Mouse (Mus musculus): ENCODE measurements around the gene Tmem107.

Gene Tmem107

GRCm38 (mm10) chr11:69070590-69071222 lies at the start of gene Tmem107:
TSS of gene Tmem107 (plus strand) at chr11:69070806.
- DNase-seq (ENCODE audit: low read depth), result peak; percentile 97

GRCm38 (mm10) chr11:69026562-69026961 lies 44.0 kb upstream of the Tmem107 start:
- DNase-seq (ENCODE audit: low read depth), result no peak

- DNase-seq (ENCODE audit: low read depth), result peak; percentile 41
These were observed 41.8 kb upstream of the Tmem107 start for GRCm38 (mm10) chr11:69028805-69029204.

- DNase-seq (ENCODE audit: low read depth), result no peak
These were observed 37.1 kb upstream of the Tmem107 start for GRCm38 (mm10) chr11:69033552-69033951.

GRCm38 (mm10) chr11:69034585-69034984 lies 36.0 kb upstream of the Tmem107 start:
- DNase-seq (ENCODE audit: low read depth), result no peak

GRCm38 (mm10) chr11:69035411-69035810 lies 35.2 kb upstream of the Tmem107 start:
- no peak for DNase-seq (ENCODE audit: low read depth)

GRCm38 (mm10) chr11:69035849-69036248 lies 34.8 kb upstream of the Tmem107 start:
- DNase-seq (ENCODE audit: low read depth), result peak; percentile 89

GRCm38 (mm10) chr11:69036486-69037230 lies 33.9 kb upstream of the Tmem107 start:
- DNase-seq (ENCODE audit: low read depth), result peak; percentile 92

- peak; percentile 94 for DNase-seq (ENCODE audit: low read depth)
These were observed 33.2 kb upstream of the Tmem107 start for GRCm38 (mm10) chr11:69037231-69038061.

- DNase-seq (ENCODE audit: low read depth), result no peak
These were observed 32.4 kb upstream of the Tmem107 start for GRCm38 (mm10) chr11:69038173-69038572.

GRCm38 (mm10) chr11:69045531-69046394 lies 24.8 kb upstream of the Tmem107 start, which contains the start of gene Aurkb:
TSS of gene Aurkb (plus strand) at chr11:69045647.
- DNase-seq (ENCODE audit: low read depth), result peak; percentile 96

- no peak for DNase-seq (ENCODE audit: low read depth)
These were observed 24.2 kb upstream of the Tmem107 start for GRCm38 (mm10) chr11:69046395-69046774.

- DNase-seq (ENCODE audit: low read depth), result no peak
These were observed 23.0 kb upstream of the Tmem107 start for GRCm38 (mm10) chr11:69047592-69047991.

- no peak for DNase-seq (ENCODE audit: low read depth)
These were observed 22.5 kb upstream of the Tmem107 start for GRCm38 (mm10) chr11:69048151-69048550.

- no peak for DNase-seq (ENCODE audit: low read depth)
These were observed 19.9 kb upstream of the Tmem107 start for GRCm38 (mm10) chr11:69050748-69051147.

- DNase-seq (ENCODE audit: low read depth), result no peak
These were observed 18.8 kb upstream of the Tmem107 start for GRCm38 (mm10) chr11:69051771-69052170.

- DNase-seq (ENCODE audit: low read depth), result no peak
These were observed 17.7 kb upstream of the Tmem107 start for GRCm38 (mm10) chr11:69052824-69053421.

GRCm38 (mm10) chr11:69053848-69054247 lies 16.8 kb upstream of the Tmem107 start:
- DNase-seq (ENCODE audit: low read depth), result peak; percentile 37

- peak; percentile 30 for DNase-seq (ENCODE audit: low read depth)
These were observed 12.3 kb upstream of the Tmem107 start for GRCm38 (mm10) chr11:69058265-69058664.

- no peak for DNase-seq (ENCODE audit: low read depth)
These were observed 11.8 kb upstream of the Tmem107 start for GRCm38 (mm10) chr11:69058729-69059356.
